Mouse (Mus musculus) liver, embryonic 18 days (tissue): ENCODE measurements around the gene Btnl4. TPM values are rescaled to one million over a fixed set of nuclear protein-coding genes. Genes with fewer than 3 reads are reported as not detected.

Source experiments
- polyA plus RNA-seq: library from polyadenylated mRNA; depleted of rRNA; stranded (reverse); fragments of >200 nt; gene quantifications from 2 replicates; pipeline ENCODE4 v1.2.3, GENCODE M21; 2012; rRNA removed

Gene Btnl4
- 0.04 TPM in 1 of 2 replicates, not detected in the other for polyA plus RNA-seq

GRCm38 (mm10) chr17:34477238-34478013 lies at the start of gene Btnl4:
Gene Btnl4 (minus strand): TSS chr17:34477318.

GRCm38 (mm10) chr17:34517252-34517651 lies 40.1 kb upstream of the Btnl4 start, which contains the start of gene Btnl6:
Gene Btnl6 (minus strand): TSS chr17:34517352.

Other genes with a start within 250 kb of the Btnl4 start
- gene H2-Ob, start 238.4 kb downstream of the Btnl4 start, polyA plus RNA-seq = 2.0 and 2.7 TPM in 2 replicates
- gene H2-Ab1, start 219.6 kb downstream of the Btnl4 start, polyA plus RNA-seq = 10.6 and 13.2 TPM in 2 replicates
- gene H2-Aa, start 189.5 kb downstream of the Btnl4 start, polyA plus RNA-seq = 5.1 and 7.7 TPM in 2 replicates
- gene H2-Eb1, start 171.5 kb downstream of the Btnl4 start, polyA plus RNA-seq = 2.8 and 4.2 TPM in 2 replicates
- 0.01 TPM in 2 replicates for gene H2-Eb2, start 151.7 kb downstream of the Btnl4 start, polyA plus RNA-seq
- gene Btnl2, start 122.5 kb downstream of the Btnl4 start, polyA plus RNA-seq = 0.03 and 0.07 TPM in 2 replicates
- gene Btnl1, start 100.2 kb downstream of the Btnl4 start, polyA plus RNA-seq = 0.06 TPM in 1 of 2 replicates, not detected in the other
- 0.19 and 0.24 TPM in 2 replicates for gene BC051142, start 78.5 kb downstream of the Btnl4 start, polyA plus RNA-seq
- 0.07 TPM in 1 of 2 replicates, not detected in the other for gene Btnl6, start 40.0 kb upstream of the Btnl4 start, polyA plus RNA-seq
- gene Notch4, start 87.0 kb upstream of the Btnl4 start, polyA plus RNA-seq = 1.3 TPM in 2 replicates
- gene Gpsm3, start 112.5 kb upstream of the Btnl4 start, polyA plus RNA-seq = 8.8 and 11.4 TPM in 2 replicates
- 25.0 and 32.0 TPM in 2 replicates for gene Pbx2, start 113.9 kb upstream of the Btnl4 start, polyA plus RNA-seq
- 1.8 and 2.5 TPM in 2 replicates for gene Ager, start 120.5 kb upstream of the Btnl4 start, polyA plus RNA-seq
- gene Rnf5, start 126.4 kb upstream of the Btnl4 start, polyA plus RNA-seq = 70.1 and 71.2 TPM in 2 replicates
- 28.5 and 31.7 TPM in 2 replicates for gene Agpat1, start 126.9 kb upstream of the Btnl4 start, polyA plus RNA-seq
- 0.44 and 0.77 TPM in 2 replicates for gene Egfl8, start 138.7 kb upstream of the Btnl4 start, polyA plus RNA-seq
- gene Ppt2, start 151.2 kb upstream of the Btnl4 start, polyA plus RNA-seq = 14.4 and 16.0 TPM in 2 replicates
- gene Prrt1, start 152.2 kb upstream of the Btnl4 start, polyA plus RNA-seq = 0.03 and 0.06 TPM in 2 replicates
- 1.1 and 1.2 TPM in 2 replicates for gene Fkbpl, start 167.4 kb upstream of the Btnl4 start, polyA plus RNA-seq
- 13.7 and 14.1 TPM in 2 replicates for gene Atf6b, start 169.8 kb upstream of the Btnl4 start, polyA plus RNA-seq
- gene Tnxb, start 193.2 kb upstream of the Btnl4 start, polyA plus RNA-seq = 0.65 and 0.73 TPM in 2 replicates